9 mouse cellular contexts compared by ENCODE assay signal in genomic region chr3:141601072-141601549, GRCm38 (mm10).
A peak's percentile ranks its signal among the peaks of the same experiment; 100 is the strongest.
DNase-seq lines count a peak whose midpoint lies in the region; ATAC-seq lines count a peak whose summit lies in the region.
"Had no signal": no experiment of that assay in that cellular context is flagged by ENCODE, and none has a peak within 500 bp of the region (broad histone marks: within the 10 kb centered on the region; RNA-seq: fewer than 3 reads in every experiment).

No protein-coding gene starts in this region.

- peaks cover 20% of the 10 kb centered on the region for H3K4me1 ChIP-seq in hindbrain, embryonic 13.5 days (replicated peaks)
- H3K4me1 ChIP-seq in neural tube, embryonic 13.5 days (replicated peaks): peaks cover 27% of the 10 kb centered on the region

- H3K9ac ChIP-seq in hindbrain, embryonic 13.5 days: no peak overlapping the region
- H3K9ac ChIP-seq in neural tube, embryonic 13.5 days: no peak overlapping the region

- H3K27ac ChIP-seq in hindbrain, embryonic 13.5 days: peak overlapping the region; percentile 46
- H3K27ac ChIP-seq in neural tube, embryonic 13.5 days (replicated peaks): peak overlapping the region; percentile 34; the same call in 1 of the 2 replicates

- DNase-seq in layer of hippocampus, adult 11-12 months (ENCODE audit: low spot score): peak; percentile 40
- no peak for DNase-seq in layer of hippocampus, postnatal 25 days (ENCODE audit: extremely low spot score in 1 of 2, low spot score in 1 of 2)
- peak; percentile 62 to 64 for DNase-seq in cerebellum, postnatal 36 days
- DNase-seq in thymus, adult 18-20 months: no peak
- no peak for DNase-seq in urinary bladder, adult 18-20 months (ENCODE audit: low spot score in 2 of 2)
- no peak for DNase-seq in heart, adult 18-20 months
- DNase-seq: kidney, adult 11 months had no signal

- peak overlapping the region; percentile 10; the same call in 1 of the 2 replicates for H3K4me2 ChIP-seq in hindbrain, embryonic 13.5 days
- no peak overlapping the region for H3K4me2 ChIP-seq in neural tube, embryonic 13.5 days

- H3K27me3 ChIP-seq in hindbrain, embryonic 13.5 days: no peaks in the 10 kb centered on the region
- H3K27me3 ChIP-seq in neural tube, embryonic 13.5 days: no peaks in the 10 kb centered on the region

- peak; percentile 83 for ATAC-seq in hindbrain, embryonic 13.5 days (ENCODE audit: low FRiP score)
- peak; percentile 69 for ATAC-seq in neural tube, embryonic 13.5 days (ENCODE audit: low read depth)

- H3K36me3 ChIP-seq in hindbrain, embryonic 13.5 days: no peaks in the 10 kb centered on the region
- no peaks in the 10 kb centered on the region for H3K36me3 ChIP-seq in neural tube, embryonic 13.5 days

- no peak overlapping the region for H3K4me3 ChIP-seq in hindbrain, embryonic 13.5 days
- no peak overlapping the region for H3K4me3 ChIP-seq in neural tube, embryonic 13.5 days

- WGBS in hindbrain, embryonic 13.5 days: 8% methylated on average over 6 of the region's 6 CpGs
- 13% methylated on average over 6 of the region's 6 CpGs for WGBS in neural tube, embryonic 13.5 days

- no peaks in the 10 kb centered on the region for H3K9me3 ChIP-seq in hindbrain, embryonic 13.5 days
- H3K9me3 ChIP-seq in neural tube, embryonic 13.5 days: no peaks in the 10 kb centered on the region

Comparison
In these comparisons a context has a peak if more than half of its experiments do, and no peak if none do; other contexts are left out.
1. DNase-seq: peak in layer of hippocampus, adult 11-12 months (single experiment) and cerebellum, postnatal 36 days (2 of 2); none in layer of hippocampus, postnatal 25 days (0 of 2), thymus, adult 18-20 months (0 of 2), urinary bladder, adult 18-20 months (0 of 2) and heart, adult 18-20 months (0 of 2).